Mouse (Mus musculus): Measurements from ENCODE around the gene Abr. TPM values are rescaled to one million over a fixed set of nuclear protein-coding genes. Genes with fewer than 3 reads are reported as not detected.
A peak's percentile ranks its signal among the peaks of the same experiment; 100 is the strongest.

Abr gene
- polyA plus RNA-seq, 1 experiment from 2014 or later: 32.3 TPM

- Histone ChIP-seq H3K27me3 (replicated peaks; ENCODE audit: control insufficient read depth, insufficient read depth, low read length) (no peaks in the 10 kb centered on the region), H3K4me1 (replicated peaks; ENCODE audit: control insufficient read depth, insufficient read depth, low read length) (no peaks in the 10 kb centered on the region), H3K27ac (ENCODE audit: low read depth, low read length) (no peak overlapping the region), H3K9me3 (ENCODE audit: control insufficient read depth) (no peaks in the 10 kb centered on the region), H3K36me3 (ENCODE audit: control insufficient read depth, insufficient read depth) (no peaks in the 10 kb centered on the region; the same call in 1 of the 2 replicates), H3K9ac (ENCODE audit: low read depth, low read length) (no peak overlapping the region), H3K4me3 (ENCODE audit: low read depth, low read length) (no peak overlapping the region), H3K4me2 (replicated peaks; ENCODE audit: low read depth) (no peak overlapping the region)
- TF ChIP-seq CTCF (IDR thresholded peaks at IDR 0.05; ENCODE audit: low read depth): no peak
- 69% methylated on average over 5 of the region's 5 CpGs for WGBS
- ATAC-seq: no peak
Measured at GRCm38 (mm10) chr11:76547420-76547819, 74.7 kb downstream of the Abr start.

- 82% methylated on average over 4 of the region's 4 CpGs for WGBS
Measured at GRCm38 (mm10) chr11:76546431-76546830, 75.7 kb downstream of the Abr start.

GRCm38 (mm10) chr11:76543300-76543699, 78.8 kb downstream of the Abr start:
- H3K27ac ChIP-seq (ENCODE audit: low read depth, low read length): no peak overlapping the region
- no peak for TF ChIP-seq CTCF (IDR thresholded peaks at IDR 0.05; ENCODE audit: low read depth)
- ATAC-seq: no peak
- no peaks in the 10 kb centered on the region; the same call in 1 of the 2 replicates for H3K36me3 ChIP-seq (ENCODE audit: control insufficient read depth, insufficient read depth)
- 71% methylated on average over 5 of the region's 5 CpGs for WGBS
- no peak overlapping the region for H3K4me2 ChIP-seq (replicated peaks; ENCODE audit: low read depth)
- H3K27me3 ChIP-seq (replicated peaks; ENCODE audit: control insufficient read depth, insufficient read depth, low read length): no peaks in the 10 kb centered on the region
- H3K9ac ChIP-seq (ENCODE audit: low read depth, low read length): no peak overlapping the region
- H3K4me3 ChIP-seq (ENCODE audit: low read depth, low read length): no peak overlapping the region
- no peaks in the 10 kb centered on the region for H3K4me1 ChIP-seq (replicated peaks; ENCODE audit: control insufficient read depth, insufficient read depth, low read length)
- H3K9me3 ChIP-seq (ENCODE audit: control insufficient read depth): no peaks in the 10 kb centered on the region

More at GRCm38 (mm10) chr11:76546431-76546830, 75.7 kb downstream of the Abr start:
- H3K4me3 ChIP-seq (ENCODE audit: low read depth, low read length): no peak overlapping the region
- no peaks in the 10 kb centered on the region for H3K27me3 ChIP-seq (replicated peaks; ENCODE audit: control insufficient read depth, insufficient read depth, low read length)
- no peak overlapping the region for H3K9ac ChIP-seq (ENCODE audit: low read depth, low read length)
- no peak for TF ChIP-seq CTCF (IDR thresholded peaks at IDR 0.05; ENCODE audit: low read depth)
- no peak overlapping the region for H3K27ac ChIP-seq (ENCODE audit: low read depth, low read length)
- H3K4me1 ChIP-seq (replicated peaks; ENCODE audit: control insufficient read depth, insufficient read depth, low read length): no peaks in the 10 kb centered on the region
- H3K9me3 ChIP-seq (ENCODE audit: control insufficient read depth): no peaks in the 10 kb centered on the region
- no peaks in the 10 kb centered on the region; the same call in 1 of the 2 replicates for H3K36me3 ChIP-seq (ENCODE audit: control insufficient read depth, insufficient read depth)
- ATAC-seq: no peak
- H3K4me2 ChIP-seq (replicated peaks; ENCODE audit: low read depth): no peak overlapping the region

- Histone ChIP-seq H3K27ac (ENCODE audit: low read depth, low read length) (no peak overlapping the region), H3K9me3 (ENCODE audit: control insufficient read depth) (no peaks in the 10 kb centered on the region), H3K4me3 (ENCODE audit: low read depth, low read length) (no peak overlapping the region), H3K27me3 (replicated peaks; ENCODE audit: control insufficient read depth, insufficient read depth, low read length) (no peaks in the 10 kb centered on the region), H3K9ac (ENCODE audit: low read depth, low read length) (no peak overlapping the region), H3K36me3 (ENCODE audit: control insufficient read depth, insufficient read depth) (no peaks in the 10 kb centered on the region; the same call in 1 of the 2 replicates), H3K4me2 (replicated peaks; ENCODE audit: low read depth) (no peak overlapping the region), H3K4me1 (replicated peaks; ENCODE audit: control insufficient read depth, insufficient read depth, low read length) (no peaks in the 10 kb centered on the region)
- ATAC-seq: 0 out of 2 replicates have a peak, but pooled peaks have one; percentile 45
- peak; percentile 93 for TF ChIP-seq CTCF (IDR thresholded peaks at IDR 0.05; ENCODE audit: low read depth)
- 27% methylated on average over 1 of the region's 1 CpGs for WGBS
Measured at GRCm38 (mm10) chr11:76540973-76541372, 81.1 kb downstream of the Abr start.

- WGBS: 81% methylated on average over 3 of the region's 3 CpGs
Measured at GRCm38 (mm10) chr11:76537401-76537800, 84.7 kb downstream of the Abr start.

GRCm38 (mm10) chr11:76536576-76537354, 85.3 kb downstream of the Abr start:
- TF ChIP-seq CTCF (IDR thresholded peaks at IDR 0.05; ENCODE audit: low read depth): peak; percentile 78
- no peak overlapping the region for H3K27ac ChIP-seq (ENCODE audit: low read depth, low read length)
- ATAC-seq: no peak
- WGBS: 83% methylated on average over 10 of the region's 10 CpGs
- H3K9ac ChIP-seq (ENCODE audit: low read depth, low read length): no peak overlapping the region
- no peaks in the 10 kb centered on the region for H3K36me3 ChIP-seq (ENCODE audit: control insufficient read depth, insufficient read depth)
- H3K27me3 ChIP-seq (replicated peaks; ENCODE audit: control insufficient read depth, insufficient read depth, low read length): no peaks in the 10 kb centered on the region
- H3K9me3 ChIP-seq (ENCODE audit: control insufficient read depth): no peaks in the 10 kb centered on the region
- H3K4me2 ChIP-seq (replicated peaks; ENCODE audit: low read depth): no peak overlapping the region
- H3K4me3 ChIP-seq (ENCODE audit: low read depth, low read length): no peak overlapping the region
- no peaks in the 10 kb centered on the region for H3K4me1 ChIP-seq (replicated peaks; ENCODE audit: control insufficient read depth, insufficient read depth, low read length)

More at GRCm38 (mm10) chr11:76537401-76537800, 84.7 kb downstream of the Abr start:
- Histone ChIP-seq H3K27me3 (replicated peaks; ENCODE audit: control insufficient read depth, insufficient read depth, low read length) (no peaks in the 10 kb centered on the region), H3K9me3 (ENCODE audit: control insufficient read depth) (no peaks in the 10 kb centered on the region), H3K36me3 (ENCODE audit: control insufficient read depth, insufficient read depth) (no peaks in the 10 kb centered on the region), H3K4me1 (replicated peaks; ENCODE audit: control insufficient read depth, insufficient read depth, low read length) (no peaks in the 10 kb centered on the region), H3K9ac (ENCODE audit: low read depth, low read length) (no peak overlapping the region), H3K27ac (ENCODE audit: low read depth, low read length) (no peak overlapping the region), H3K4me2 (replicated peaks; ENCODE audit: low read depth) (no peak overlapping the region), H3K4me3 (ENCODE audit: low read depth, low read length) (no peak overlapping the region)
- TF ChIP-seq CTCF (IDR thresholded peaks at IDR 0.05; ENCODE audit: low read depth): no peak
- no peak for ATAC-seq
